Mouse (Mus musculus) ovary, postnatal 36 days (tissue): Measurements from ENCODE around the gene Itfg2.

Experiments
- DNase-seq: peaks from one replicate; pipeline ENCODE4 v3.0.0; 2022; ENCODE audit warnings: low spot score, mixed read lengths

The Itfg2 gene

GRCm38 (mm10) chr6:128435474-128435873 is 10.7 kb upstream of the Itfg2 start:
- DNase-seq, result peak; percentile 82

- no peak for DNase-seq
These were observed 8.8 kb upstream of the Itfg2 start for GRCm38 (mm10) chr6:128433566-128433965.

- no peak for DNase-seq
These were observed 7.7 kb upstream of the Itfg2 start for GRCm38 (mm10) chr6:128432356-128432915.

- no peak for DNase-seq
These were observed 5.1 kb upstream of the Itfg2 start for GRCm38 (mm10) chr6:128429826-128430225.

DNA sequence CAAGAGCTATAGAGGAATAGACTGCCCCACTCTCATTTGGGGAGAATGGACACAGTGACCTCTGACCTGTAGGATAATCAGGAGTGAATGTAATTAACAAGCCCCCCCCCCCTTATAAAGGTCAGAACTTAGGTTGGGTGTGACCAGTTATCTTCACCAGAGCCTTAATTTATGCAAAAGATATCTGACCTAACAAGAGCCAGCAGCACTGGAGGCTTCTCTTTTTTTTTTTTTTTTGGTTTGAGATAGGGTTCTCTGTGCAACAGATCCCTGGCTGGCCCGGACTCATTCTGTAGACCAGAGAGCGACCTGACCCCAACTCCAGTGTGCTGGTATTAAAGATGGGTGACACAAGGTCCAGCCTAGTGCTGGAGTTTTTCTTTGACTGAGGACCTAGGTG is 4.6 kb upstream of the Itfg2 start:
- no peak for DNase-seq

DNA sequence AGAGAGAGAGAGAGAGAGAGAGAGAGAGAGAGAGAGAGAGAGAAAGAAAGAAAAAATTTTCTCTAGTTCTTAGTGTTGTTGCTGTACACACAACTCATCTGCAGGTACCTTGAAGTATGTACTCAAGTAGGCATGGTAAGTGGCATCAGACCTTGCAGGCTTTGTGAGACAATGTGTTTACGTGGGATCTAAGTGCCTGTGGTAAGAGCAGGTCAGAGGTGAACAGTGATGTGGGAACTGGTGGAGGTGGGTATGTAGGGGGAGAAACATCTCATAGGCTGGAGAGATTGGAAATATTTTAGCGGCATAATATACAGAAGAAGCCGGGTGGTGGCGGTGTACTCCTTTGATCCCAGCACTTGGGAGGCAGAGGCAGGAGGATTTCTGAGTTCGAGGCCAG is 2.8 kb upstream of the Itfg2 start:
- no peak for DNase-seq

DNA sequence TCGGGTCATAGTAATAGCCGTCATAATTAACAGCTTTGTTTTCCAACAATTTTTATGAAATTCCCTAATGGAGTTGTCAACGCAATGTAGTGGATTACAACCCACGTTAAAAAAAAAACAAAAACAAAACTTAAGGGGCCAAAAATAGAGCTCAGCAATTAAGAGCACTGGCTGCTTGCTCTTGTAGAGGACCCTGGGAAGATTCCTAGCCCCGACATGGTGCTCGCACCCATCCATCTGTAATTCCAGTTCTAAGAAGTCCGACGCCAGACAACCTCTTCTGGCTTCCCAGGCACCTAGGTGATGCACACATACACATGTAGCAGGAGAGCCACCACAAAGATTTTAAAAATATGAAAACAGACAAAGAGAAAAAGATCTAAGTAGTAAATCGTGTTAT is 315 bp upstream of the Itfg2 start:
- no peak for DNase-seq

- DNase-seq, result no peak
These were observed 1.0 kb downstream of the Itfg2 start for GRCm38 (mm10) chr6:128423496-128424268.

DNA sequence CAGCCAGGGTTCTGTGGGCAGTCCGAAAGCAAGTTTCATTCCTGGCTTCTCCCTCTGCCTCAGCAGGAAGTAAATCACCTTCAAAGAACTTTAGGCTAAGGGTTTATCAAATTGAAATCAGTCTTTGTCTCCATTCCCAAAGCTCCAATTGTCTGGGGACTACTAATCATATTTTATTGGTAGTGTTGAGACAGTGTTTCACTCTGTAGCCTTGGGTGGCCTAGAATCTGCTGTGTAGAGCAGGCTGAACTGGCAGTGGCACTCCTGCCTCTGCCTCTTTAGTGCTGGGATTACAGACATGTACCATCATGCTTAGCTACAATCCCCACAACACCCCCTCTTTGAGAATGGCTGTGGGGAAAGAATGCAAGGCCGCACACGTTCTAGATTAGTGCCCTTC is 3.3 kb downstream of the Itfg2 start:
- DNase-seq, result no peak

- DNase-seq, result no peak
These were observed 3.7 kb downstream of the Itfg2 start for GRCm38 (mm10) chr6:128421036-128421435.

DNA sequence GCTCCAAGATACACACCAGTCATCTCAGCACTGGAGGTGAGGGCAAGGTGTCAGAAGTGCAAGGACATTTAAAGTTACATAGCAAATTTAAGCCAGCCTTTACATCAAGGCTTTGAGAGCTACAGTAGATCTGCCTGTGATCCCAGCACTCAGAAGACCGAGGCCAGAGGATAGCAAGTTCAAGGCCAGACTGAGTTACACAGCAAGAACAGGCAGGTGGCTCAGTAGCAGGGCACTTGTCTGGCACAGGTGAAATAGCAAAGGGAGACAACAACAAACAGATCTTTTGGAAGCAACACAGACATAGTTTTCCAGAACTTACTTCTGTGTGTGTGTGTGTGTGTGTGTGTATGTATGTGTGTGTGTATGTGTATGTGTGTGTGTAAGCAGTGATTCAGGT is 6.7 kb downstream of the Itfg2 start:
- no peak for DNase-seq

DNA sequence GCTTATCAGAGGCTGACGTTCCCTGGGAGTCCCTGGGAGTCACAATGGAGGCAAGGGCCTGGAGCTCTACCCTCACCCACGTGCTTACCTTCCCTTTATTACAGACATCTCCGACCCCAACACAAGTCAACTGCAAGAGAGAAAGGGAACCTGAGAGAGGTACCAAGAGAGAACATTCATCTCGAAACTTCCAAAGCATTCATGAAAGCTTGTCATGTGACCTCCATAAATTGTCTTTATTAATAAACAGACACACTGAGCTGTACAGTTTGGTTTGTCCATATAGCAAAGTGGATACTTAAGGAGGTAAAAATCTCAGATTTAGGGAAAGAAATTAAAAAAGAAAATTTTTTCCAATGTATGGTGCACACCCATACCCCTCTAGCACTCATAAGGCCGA is 8.6 kb downstream of the Itfg2 start:
- DNase-seq, result no peak

DNA sequence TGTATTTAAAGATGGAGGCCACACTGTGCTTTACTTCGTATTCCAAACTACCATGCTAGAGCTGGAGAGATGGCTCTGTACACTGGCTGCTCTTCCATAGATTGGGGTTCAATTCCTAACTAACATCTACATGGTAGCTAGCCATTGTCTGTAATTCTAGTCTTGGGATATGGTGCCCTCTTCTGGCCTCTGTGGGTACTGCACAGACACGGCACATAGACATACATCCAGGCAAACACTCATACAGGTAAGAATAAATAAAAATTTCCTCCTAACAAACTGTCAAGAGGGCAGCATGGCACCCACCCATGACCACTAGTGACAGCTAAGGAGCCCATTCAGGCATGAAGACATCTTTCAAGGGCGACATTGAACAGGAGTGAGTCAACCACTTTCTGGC is 13.6 kb downstream of the Itfg2 start:
- peak; percentile 69 for DNase-seq

- DNase-seq, result no peak
These were observed 14.4 kb downstream of the Itfg2 start for GRCm38 (mm10) chr6:128410305-128410704.

GRCm38 (mm10) chr6:128408544-128409125 is 16.1 kb downstream of the Itfg2 start:
- DNase-seq, result no peak

DNA sequence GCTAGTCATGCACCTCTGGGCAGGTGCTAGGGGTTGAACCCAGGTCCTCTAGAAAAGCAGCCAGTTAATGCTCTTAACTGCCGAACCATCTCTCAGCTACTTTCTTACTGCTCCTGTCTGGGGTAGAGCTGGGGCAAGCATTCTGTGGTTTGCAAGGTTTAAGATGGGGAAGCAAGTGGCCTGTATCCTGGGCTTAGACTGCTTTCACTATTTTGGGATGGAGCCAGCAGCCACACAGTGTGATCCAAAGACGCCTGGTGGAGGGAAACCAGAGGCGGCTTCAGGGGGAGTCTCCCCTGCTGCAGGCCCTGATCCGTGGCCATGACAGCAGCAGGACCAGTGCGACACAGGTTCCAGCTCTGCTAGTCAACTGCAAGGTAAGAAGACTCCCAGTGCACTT is 20.0 kb downstream of the Itfg2 start:
- no peak for DNase-seq

GRCm38 (mm10) chr6:128399421-128400185 is 25.1 kb downstream of the Itfg2 start:
- DNase-seq, result peak; percentile 60

- no peak for DNase-seq
These were observed 25.7 kb downstream of the Itfg2 start, which contains the start of gene Nrip2 for GRCm38 (mm10) chr6:128398996-128399395. TSS of gene Nrip2 (plus strand) at chr6:128399296.

- no peak for DNase-seq
These were observed 27.0 kb downstream of the Itfg2 start for GRCm38 (mm10) chr6:128397574-128398261.

DNA sequence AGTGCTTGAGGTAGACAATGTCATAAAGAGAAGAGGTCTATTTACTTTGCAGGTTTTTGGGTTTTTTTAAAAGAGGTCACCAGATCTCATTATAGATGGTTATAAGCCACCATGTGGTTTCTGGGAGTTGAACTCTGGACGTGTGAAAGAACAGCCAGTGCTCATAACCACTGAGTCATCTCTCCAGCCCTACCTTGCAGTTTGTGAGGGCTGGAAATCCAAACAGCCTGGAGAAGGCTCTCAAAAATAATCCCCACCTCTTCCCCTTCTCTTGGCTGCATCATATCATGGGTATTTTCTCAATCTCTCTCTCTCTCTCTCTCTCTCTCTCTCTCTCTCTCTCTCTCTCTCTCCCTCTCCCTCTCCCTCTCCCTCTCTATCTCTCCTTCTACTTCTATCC is 34.0 kb downstream of the Itfg2 start:
- no peak for DNase-seq

- DNase-seq, result no peak
These were observed 35.5 kb downstream of the Itfg2 start for GRCm38 (mm10) chr6:128389185-128389584.

DNA sequence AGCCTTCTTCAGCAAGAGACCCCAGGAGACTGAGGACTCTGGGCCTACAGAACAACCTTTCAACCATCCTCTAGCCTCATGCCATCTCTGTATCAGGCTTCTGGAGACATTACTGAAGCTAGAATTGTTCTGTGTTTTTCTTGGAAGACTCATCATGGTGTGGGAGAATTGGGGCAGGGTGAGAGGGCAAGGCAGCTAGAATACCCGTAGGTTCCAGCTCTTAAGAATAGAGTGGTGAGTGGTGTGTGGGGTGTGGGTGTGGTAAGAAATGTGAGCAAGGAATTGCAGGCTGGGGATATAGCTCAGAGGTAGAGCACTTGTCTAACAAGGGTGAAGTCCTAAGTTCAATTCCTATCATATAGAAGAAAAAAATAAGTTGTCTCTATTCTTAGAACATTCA is 39.7 kb downstream of the Itfg2 start:
- no peak for DNase-seq
